Mouse (Mus musculus): ENCODE results near the gene Qdpr.

GRCm38 (mm10) chr5:45483654-45484053 is 33.6 kb upstream of the Qdpr start:
- TF ChIP-seq CTCF (IDR thresholded peaks at IDR 0.05) (no peak), POLR2A (IDR thresholded peaks at IDR 0.05; ENCODE audit: insufficient read depth, low read depth, low read length) (no peak)

Measured in heart, adult 2 months (tissue).